Mouse (Mus musculus): ENCODE data around the gene Gm17606. TPM values are rescaled to one million over a fixed set of nuclear protein-coding genes. Genes with fewer than 3 reads are reported as not detected.

The Gm17606 gene
- polyA plus RNA-seq, 1 experiment from 2014 or later, result not detected

GRCm38 (mm10) chr14:54638210-54638609 lies 2.5 kb upstream of the Gm17606 start:
- 71% methylated on average over 5 of the region's 5 CpGs for WGBS (ENCODE audit: missing documents)
- no peak overlapping the region for H3K4me3 ChIP-seq (ENCODE audit: inconsistent target)
- H3K27ac ChIP-seq, result no peak overlapping the region
- no peaks in the 10 kb centered on the region for H3K79me2 ChIP-seq (ENCODE audit: inconsistent target)
- H3K36me3 ChIP-seq (ENCODE audit: inconsistent target), result peaks cover 8% of the 10 kb centered on the region; the same call in 1 of the 2 replicates

- Histone ChIP-seq H3K27ac (no peak overlapping the region), H3K36me3 (ENCODE audit: inconsistent target) (peaks cover 25% of the 10 kb centered on the region; the same call in 1 of the 2 replicates), H3K4me3 (ENCODE audit: inconsistent target) (no peak overlapping the region), H3K79me2 (ENCODE audit: inconsistent target) (no peaks in the 10 kb centered on the region)
- WGBS (ENCODE audit: missing documents), result 89% methylated on average over 4 of the region's 4 CpGs
These were observed 631 bp upstream of the Gm17606 start for GRCm38 (mm10) chr14:54640121-54640520.

GRCm38 (mm10) chr14:54641305-54641969 lies 685 bp downstream of the Gm17606 start, which contains the start of gene Cdh24:
Gene Cdh24, minus strand, starts transcription at chr14:54641364.
- Histone ChIP-seq H3K4me3 (ENCODE audit: inconsistent target) (peak within 1 kb of the TSS; percentile 21), H3K79me2 (ENCODE audit: inconsistent target) (no peaks in the 10 kb centered on the region), H3K27ac (no peak within 1 kb of the TSS), H3K36me3 (ENCODE audit: inconsistent target) (peaks cover 38% of the 10 kb centered on the region)
- 1% methylated on average over 33 of the region's 52 CpGs for WGBS (ENCODE audit: missing documents)

GRCm38 (mm10) chr14:54642224-54642944 lies 1.6 kb downstream of the Gm17606 start:
- Histone ChIP-seq H3K36me3 (ENCODE audit: inconsistent target) (peaks cover 42% of the 10 kb centered on the region), H3K4me3 (ENCODE audit: inconsistent target) (no peak overlapping the region)
- 96% methylated on average over 21 of the region's 25 CpGs for WGBS (ENCODE audit: missing documents)

GRCm38 (mm10) chr14:54643011-54643410 lies 2.3 kb downstream of the Gm17606 start:
- no peak overlapping the region for H3K27ac ChIP-seq
- no peak overlapping the region for H3K4me3 ChIP-seq (ENCODE audit: inconsistent target)
- 89% methylated on average over 2 of the region's 2 CpGs for WGBS (ENCODE audit: missing documents)
- H3K36me3 ChIP-seq (ENCODE audit: inconsistent target), result peaks cover 44% of the 10 kb centered on the region
- no peaks in the 10 kb centered on the region for H3K79me2 ChIP-seq (ENCODE audit: inconsistent target)

More at GRCm38 (mm10) chr14:54642224-54642944, 1.6 kb downstream of the Gm17606 start:
- H3K27ac ChIP-seq, result no peak overlapping the region
- H3K79me2 ChIP-seq (ENCODE audit: inconsistent target), result no peaks in the 10 kb centered on the region

GRCm38 (mm10) chr14:54644294-54644693 lies 3.5 kb downstream of the Gm17606 start:
- Histone ChIP-seq H3K27ac (no peak overlapping the region), H3K4me3 (ENCODE audit: inconsistent target) (no peak overlapping the region), H3K79me2 (ENCODE audit: inconsistent target) (peaks cover 11% of the 10 kb centered on the region), H3K36me3 (ENCODE audit: inconsistent target) (peaks cover 57% of the 10 kb centered on the region)
- WGBS (ENCODE audit: missing documents), result 92% methylated on average over 9 of the region's 9 CpGs

- WGBS (ENCODE audit: missing documents), result 97% methylated on average over 17 of the region's 17 CpGs
- H3K27ac ChIP-seq, result no peak overlapping the region
- no peak overlapping the region for H3K4me3 ChIP-seq (ENCODE audit: inconsistent target)
- H3K36me3 ChIP-seq (ENCODE audit: inconsistent target), result peaks cover 74% of the 10 kb centered on the region
- H3K79me2 ChIP-seq (ENCODE audit: inconsistent target), result peaks cover 28% of the 10 kb centered on the region
These were observed 5.7 kb downstream of the Gm17606 start for GRCm38 (mm10) chr14:54646455-54646854.

- 95% methylated on average over 8 of the region's 8 CpGs for WGBS (ENCODE audit: missing documents)
- peaks cover 74% of the 10 kb centered on the region for H3K36me3 ChIP-seq (ENCODE audit: inconsistent target)
- H3K4me3 ChIP-seq (ENCODE audit: inconsistent target), result no peak overlapping the region
- no peak overlapping the region for H3K27ac ChIP-seq
- H3K79me2 ChIP-seq (ENCODE audit: inconsistent target), result peaks cover 30% of the 10 kb centered on the region
These were observed 6.3 kb downstream of the Gm17606 start for GRCm38 (mm10) chr14:54646898-54647636.

GRCm38 (mm10) chr14:54647900-54648299 lies 7.1 kb downstream of the Gm17606 start:
- WGBS (ENCODE audit: missing documents), result 95% methylated on average over 4 of the region's 4 CpGs
- H3K79me2 ChIP-seq (ENCODE audit: inconsistent target), result peaks cover 39% of the 10 kb centered on the region
- H3K4me3 ChIP-seq (ENCODE audit: inconsistent target), result no peak overlapping the region
- H3K27ac ChIP-seq, result no peak overlapping the region
- peaks cover 69% of the 10 kb centered on the region for H3K36me3 ChIP-seq (ENCODE audit: inconsistent target)

GRCm38 (mm10) chr14:54650621-54651454 lies 10.1 kb downstream of the Gm17606 start:
- Histone ChIP-seq H3K36me3 (ENCODE audit: inconsistent target) (peaks cover 47% of the 10 kb centered on the region), H3K79me2 (ENCODE audit: inconsistent target) (peaks cover 48% of the 10 kb centered on the region), H3K4me3 (ENCODE audit: inconsistent target) (no peak overlapping the region), H3K27ac (no peak overlapping the region)
- 58% methylated on average over 16 of the region's 23 CpGs for WGBS (ENCODE audit: missing documents)

GRCm38 (mm10) chr14:54651556-54651955 lies 10.8 kb downstream of the Gm17606 start:
- H3K36me3 ChIP-seq (ENCODE audit: inconsistent target), result peaks cover 46% of the 10 kb centered on the region
- 79% methylated on average over 4 of the region's 4 CpGs for WGBS (ENCODE audit: missing documents)
- peaks cover 48% of the 10 kb centered on the region for H3K79me2 ChIP-seq (ENCODE audit: inconsistent target)
- no peak overlapping the region for H3K27ac ChIP-seq
- H3K4me3 ChIP-seq (ENCODE audit: inconsistent target), result no peak overlapping the region

- Histone ChIP-seq H3K79me2 (ENCODE audit: inconsistent target) (peaks cover 48% of the 10 kb centered on the region), H3K36me3 (ENCODE audit: inconsistent target) (peaks cover 55% of the 10 kb centered on the region), H3K27ac (peak overlapping the region; percentile 72), H3K4me3 (ENCODE audit: inconsistent target) (peak overlapping the region; percentile 93)
- 5% methylated on average over 7 of the region's 7 CpGs for WGBS (ENCODE audit: missing documents)
These were observed 12.0 kb downstream of the Gm17606 start for GRCm38 (mm10) chr14:54652787-54653186.

- peaks cover 55% of the 10 kb centered on the region for H3K36me3 ChIP-seq (ENCODE audit: inconsistent target)
- peak overlapping the region; percentile 72 for H3K27ac ChIP-seq
- peak overlapping the region; percentile 93 for H3K4me3 ChIP-seq (ENCODE audit: inconsistent target)
- H3K79me2 ChIP-seq (ENCODE audit: inconsistent target), result peaks cover 45% of the 10 kb centered on the region
- 1% methylated on average over 12 of the region's 12 CpGs for WGBS (ENCODE audit: missing documents)
These were observed 12.7 kb downstream of the Gm17606 start for GRCm38 (mm10) chr14:54653496-54653895.

GRCm38 (mm10) chr14:54660009-54660408 lies 19.3 kb downstream of the Gm17606 start:
- Histone ChIP-seq H3K4me3 (ENCODE audit: inconsistent target) (no peak overlapping the region), H3K27ac (no peak overlapping the region), H3K79me2 (ENCODE audit: inconsistent target) (no peaks in the 10 kb centered on the region; the same call in 1 of the 2 replicates), H3K36me3 (ENCODE audit: inconsistent target) (peaks cover 94% of the 10 kb centered on the region)
- WGBS (ENCODE audit: missing documents), result 96% methylated on average over 2 of the region's 2 CpGs

Measured in macrophage (primary cell).